ENCODE assay signal across 23 mouse cellular contexts in the genomic region with DNA sequence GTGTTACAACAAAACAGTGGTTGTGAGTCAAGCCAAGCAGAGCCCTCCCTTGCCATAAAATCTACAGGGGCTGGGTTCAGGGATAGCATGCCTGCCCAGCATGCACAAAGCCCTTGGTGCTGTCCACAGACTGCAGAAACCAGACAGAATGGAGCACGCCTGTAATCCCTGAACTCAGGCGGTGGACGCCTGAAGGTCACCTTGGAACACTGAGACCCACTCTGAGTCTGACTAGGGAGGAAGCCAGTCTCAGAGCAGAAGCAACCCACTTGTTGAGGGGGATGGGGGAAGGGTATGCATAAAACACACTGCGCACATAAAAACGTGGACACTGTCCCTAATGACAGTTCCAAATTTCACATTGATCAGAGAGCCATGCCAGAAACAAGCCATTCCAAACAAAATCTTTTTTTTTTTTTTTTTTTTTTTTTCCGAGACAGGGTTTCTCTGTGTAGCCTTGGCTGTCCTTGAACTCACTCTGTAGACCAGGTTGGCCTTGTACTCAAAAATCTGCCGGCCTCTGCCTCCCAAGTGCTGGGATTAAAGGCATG. TPM values are rescaled to one million over a fixed set of nuclear protein-coding genes. Genes with fewer than 3 reads are reported as not detected.
DNase-seq lines count a peak whose midpoint lies in the region; ATAC-seq and TF ChIP-seq lines count a peak whose summit lies in the region.
"Had no signal": no experiment of that assay in that cellular context is flagged by ENCODE, and none has a peak within 500 bp of the region (broad histone marks: within the 10 kb centered on the region; RNA-seq: fewer than 3 reads in every experiment).

No protein-coding gene starts in this region.

- no peak for TF ChIP-seq CTCF in liver, adult 2 months (IDR thresholded peaks at IDR 0.05; ENCODE audit: low read depth, low read length)
- TF ChIP-seq CTCF in liver, postnatal 0 days (IDR thresholded peaks at IDR 0.05; ENCODE audit: low read depth): no peak

- peaks cover 3% of the 10 kb centered on the region; the same call in 1 of the 2 replicates for H3K4me1 ChIP-seq in liver, adult 2 months (ENCODE audit: control insufficient read depth, insufficient read depth, low read length)
- no peaks in the 10 kb centered on the region for H3K4me1 ChIP-seq in liver, postnatal 0 days (ENCODE audit: insufficient read depth)
- peaks cover 0 to 5% of the 10 kb centered on the region in 2 experiments; a peak in 1 of 4 replicates for H3K4me1 ChIP-seq in ES-E14 (ENCODE audit: control insufficient read depth in 2 of 2, insufficient read depth in 2 of 2, low read length in 2 of 2, poor library complexity in 1 of 2)
- H3K4me1 ChIP-seq in neural tube, embryonic 15.5 days: no peaks in the 10 kb centered on the region
- H3K4me1 ChIP-seq: embryonic facial prominence, embryonic 13.5 days; embryonic facial prominence, embryonic 15.5 days; forebrain, embryonic 13.5 days; forebrain, embryonic 15.5 days had no signal

- no peaks in the 10 kb centered on the region; the same call in 1 of the 2 replicates for H3K36me3 ChIP-seq in liver, adult 2 months (ENCODE audit: control insufficient read depth, insufficient read depth, low read length)
- H3K36me3 ChIP-seq in liver, postnatal 0 days (replicated peaks; ENCODE audit: insufficient read depth, low read length): peaks cover 41% of the 10 kb centered on the region
- peaks cover 46% of the 10 kb centered on the region for H3K36me3 ChIP-seq in ES-E14 (ENCODE audit: control insufficient read depth, insufficient read depth, low read length, poor library complexity, severe bottlenecking)
- peaks cover 52% of the 10 kb centered on the region for H3K36me3 ChIP-seq in neural tube, embryonic 15.5 days

- no peak overlapping the region for H3K27ac ChIP-seq in liver, adult 2 months (replicated peaks; ENCODE audit: insufficient read depth, low read depth, low read length)
- H3K27ac ChIP-seq in liver, postnatal 0 days (ENCODE audit: low read depth): no peak overlapping the region
- no peak overlapping the region; the same call in 1 of the 2 replicates for H3K27ac ChIP-seq in ES-E14 (ENCODE audit: insufficient read depth, low read depth, low read length, poor library complexity, severe bottlenecking)
- no peak overlapping the region for H3K27ac ChIP-seq in neural tube, embryonic 15.5 days (replicated peaks)
- H3K27ac ChIP-seq: embryonic facial prominence, embryonic 13.5 days; embryonic facial prominence, embryonic 15.5 days; forebrain, embryonic 13.5 days; forebrain, embryonic 15.5 days had no signal

- H3K4me3 ChIP-seq in liver, adult 2 months (ENCODE audit: insufficient read depth, low read depth, low read length): no peak overlapping the region
- H3K4me3 ChIP-seq in liver, postnatal 0 days (ENCODE audit: low read depth, low read length): no peak overlapping the region
- no peak overlapping the region for H3K4me3 ChIP-seq in ES-E14 (ENCODE audit: insufficient read depth in 1 of 2, low read depth in 1 of 2, low read length in 2 of 2, poor library complexity in 1 of 2, severe bottlenecking in 1 of 2)
- H3K4me3 ChIP-seq in neural tube, embryonic 15.5 days (replicated peaks): no peak overlapping the region
- H3K4me3 ChIP-seq: embryonic facial prominence, embryonic 13.5 days; embryonic facial prominence, embryonic 15.5 days; erythroblast, embryonic 14.5 days; forebrain, embryonic 13.5 days; forebrain, embryonic 15.5 days had no signal

- H3K79me2 ChIP-seq in liver, adult 2 months (ENCODE audit: control insufficient read depth, insufficient read depth, low read length): no peaks in the 10 kb centered on the region

- 47% methylated on average over 7 of the region's 7 CpGs for WGBS in liver, adult 2 months
- 79% methylated on average over 7 of the region's 7 CpGs for WGBS in liver, postnatal 0 days (ENCODE audit: insufficient replicate concordance)
- 92% methylated on average over 7 of the region's 7 CpGs for WGBS in neural tube, embryonic 15.5 days

- DNase-seq in liver, adult 2 months (ENCODE audit: extremely low read depth, low read depth, low spot score): peak; percentile 80
- no peak for DNase-seq in liver, postnatal 0 days
- peak; percentile 49 for DNase-seq in ES-CJ7 (ENCODE audit: low read depth, low spot score)
- no peak for DNase-seq in ES-E14 (ENCODE audit: low read depth, low spot score)
- peak; percentile 52 for DNase-seq in ZHBTc4 (ENCODE audit: low read depth, low spot score)
- no peak for DNase-seq in right cerebral cortex, postnatal 14 days
- DNase-seq in right cerebral cortex, postnatal 10 days (ENCODE audit: low spot score in 2 of 2): no peak
- DNase-seq: adrenal gland, adult 2 months; adrenal gland, postnatal 10 days; adrenal gland, postnatal 25 days; cerebellum, adult 11 months; cerebellum, adult 18-20 months; cerebellum, adult 8-10 months; cerebellum, adult 9-11 months; cerebellum, postnatal 14 days; cerebellum, postnatal 36 days; embryo, embryonic 11 days had no signal

- H3K4me2 ChIP-seq in liver, postnatal 0 days (ENCODE audit: low read depth, low read length): no peak overlapping the region
- H3K4me2 ChIP-seq in neural tube, embryonic 15.5 days: no peak overlapping the region
- H3K4me2 ChIP-seq: embryonic facial prominence, embryonic 13.5 days; embryonic facial prominence, embryonic 15.5 days; forebrain, embryonic 13.5 days; forebrain, embryonic 15.5 days had no signal

- no peak for TF ChIP-seq EP300 in liver, postnatal 0 days (IDR thresholded peaks at IDR 0.05; ENCODE audit: low read depth)

- no peak for TF ChIP-seq POLR2A in liver, adult 2 months (IDR thresholded peaks at IDR 0.05; ENCODE audit: extremely low read depth, insufficient read depth, low read length)

- ATAC-seq in liver, postnatal 0 days: no peak
- ATAC-seq in neural tube, embryonic 15.5 days (ENCODE audit: low FRiP score): no peak
- ATAC-seq: forebrain, embryonic 13.5 days; forebrain, embryonic 15.5 days had no signal

- in situ Hi-C loops in ES-E14 (cut with MboI; ENCODE audit: low sequenced_read_pairs in 2 of 2, unreplicated experiment in 2 of 2): no loop called here

- H3K9ac ChIP-seq in liver, adult 2 months (ENCODE audit: low read depth, low read length): no peak overlapping the region
- no peak overlapping the region for H3K9ac ChIP-seq in liver, postnatal 0 days (replicated peaks)
- H3K9ac ChIP-seq in ES-E14 (ENCODE audit: insufficient read depth, low read depth, low read length, poor library complexity, severe bottlenecking): no peak overlapping the region
- no peak overlapping the region for H3K9ac ChIP-seq in neural tube, embryonic 15.5 days (replicated peaks)
- H3K9ac ChIP-seq: embryonic facial prominence, embryonic 13.5 days; embryonic facial prominence, embryonic 15.5 days; forebrain, embryonic 13.5 days; forebrain, embryonic 15.5 days had no signal

- H3K27me3 ChIP-seq in liver, adult 2 months (ENCODE audit: control insufficient read depth, insufficient read depth, low read length): no peaks in the 10 kb centered on the region
- H3K27me3 ChIP-seq in liver, postnatal 0 days (ENCODE audit: insufficient read depth, low read length): no peaks in the 10 kb centered on the region
- no peaks in the 10 kb centered on the region for H3K27me3 ChIP-seq in neural tube, embryonic 15.5 days (replicated peaks)
- H3K27me3 ChIP-seq: embryonic facial prominence, embryonic 13.5 days; embryonic facial prominence, embryonic 15.5 days; forebrain, embryonic 13.5 days; forebrain, embryonic 15.5 days had no signal

- no peaks in the 10 kb centered on the region for H3K9me3 ChIP-seq in liver, postnatal 0 days (ENCODE audit: low read length)
- H3K9me3 ChIP-seq in ES-E14 (ENCODE audit: control insufficient read depth, insufficient read depth, low read depth, low read length): no peaks in the 10 kb centered on the region
- no peaks in the 10 kb centered on the region for H3K9me3 ChIP-seq in neural tube, embryonic 15.5 days (replicated peaks)
- H3K9me3 ChIP-seq: embryonic facial prominence, embryonic 13.5 days; embryonic facial prominence, embryonic 15.5 days; forebrain, embryonic 13.5 days; forebrain, embryonic 15.5 days had no signal

TF ChIP-seq in ES-E14, 5 proteins besides CTCF, POLR2A, EP300 and RAD21:
- no peak for TF ChIP-seq MAFK (IDR thresholded peaks at IDR 0.05; ENCODE audit: insufficient read depth, low read depth, low read length)
- peak; percentile 70 for TF ChIP-seq ZNF384 (IDR thresholded peaks at IDR 0.05; ENCODE audit: low read depth, low read length)

RNA-seq across cellular contexts. Expression of a gene that starts 20.6 kb away (rescaled TPM):
- 9.9 and 11.2 TPM in 2 replicates for total RNA-seq in liver, adult 2 months (2014; rRNA removed)
- 16.4 and 16.9 TPM in 2 replicates for polyA plus RNA-seq in liver, adult 2 months (2012; rRNA removed)
- 10.2 and 10.8 TPM in 2 replicates for polyA plus RNA-seq in liver, postnatal 0 days (2015; fragmentation: Nextera tagmentation; extraction: Ambion mirVana)
- total RNA-seq in ES-E14 (2012; rRNA removed): 26.0 and 30.9 TPM in 2 replicates
- 20.3 and 21.6 TPM in 2 replicates for polyA plus RNA-seq in neural tube, embryonic 15.5 days (2015; fragmentation: Nextera tagmentation; extraction: Ambion mirVana)

RNA-seq across cellular contexts. Expression of a gene that starts 27.8 kb away (rescaled TPM):
- 3.1 and 4.2 TPM in 2 replicates for total RNA-seq in liver, adult 2 months (2014; rRNA removed)
- polyA plus RNA-seq in liver, adult 2 months (2012; rRNA removed): 2.4 and 2.8 TPM in 2 replicates
- polyA plus RNA-seq in liver, postnatal 0 days (2015; fragmentation: Nextera tagmentation; extraction: Ambion mirVana): 1.8 and 2.1 TPM in 2 replicates
- total RNA-seq in ES-E14 (2012; rRNA removed): 2.2 and 2.3 TPM in 2 replicates
- 12.4 and 14.4 TPM in 2 replicates for polyA plus RNA-seq in neural tube, embryonic 15.5 days (2015; fragmentation: Nextera tagmentation; extraction: Ambion mirVana)

RNA-seq across cellular contexts. Expression of a gene that starts 56.5 kb away (rescaled TPM):
- total RNA-seq in liver, adult 2 months (2014; rRNA removed): 0.28 and 0.40 TPM in 2 replicates
- 0.81 and 0.97 TPM in 2 replicates for polyA plus RNA-seq in liver, adult 2 months (2012; rRNA removed)
- 0.69 and 1.00 TPM in 2 replicates for polyA plus RNA-seq in liver, postnatal 0 days (2015; fragmentation: Nextera tagmentation; extraction: Ambion mirVana)
- total RNA-seq in ES-E14 (2012; rRNA removed): 1.6 and 2.2 TPM in 2 replicates
- polyA plus RNA-seq in neural tube, embryonic 15.5 days (2015; fragmentation: Nextera tagmentation; extraction: Ambion mirVana): 22.8 TPM in 2 replicates

Comparison
In these comparisons a context has a peak if more than half of its experiments do, and no peak if none do; other contexts are left out.
1. DNase-seq: peak in liver, adult 2 months (single experiment), ES-CJ7 (single experiment) and ZHBTc4 (single experiment); none in liver, postnatal 0 days (single experiment), ES-E14 (single experiment), right cerebral cortex, postnatal 14 days (single experiment) and right cerebral cortex, postnatal 10 days (0 of 2).
2. RNA of a gene that starts 56.5 kb away (polyA plus RNA-seq): 22.8 TPM in neural tube, embryonic 15.5 days; 0.69 to 1.00 TPM in liver, postnatal 0 days and 0.81 to 0.97 TPM in liver, adult 2 months; every median in the first group is over 10 times any median in the second.